Mouse (Mus musculus): Measurements from ENCODE around the gene Ptprj.
A peak's percentile ranks its signal among the peaks of the same experiment; 100 is the strongest.
"Not testable (repeated sequence)": the region's sequence is repeated elsewhere in the genome, so short reads cannot be mapped to it uniquely, and the experiment has no call there.

Gene Ptprj

GRCm38 (mm10) chr2:90476792-90477191 lies 103.7 kb downstream of the Ptprj start:
- no peak for DNase-seq

GRCm38 (mm10) chr2:90476319-90476718 lies 104.1 kb downstream of the Ptprj start:
- DNase-seq = no peak

GRCm38 (mm10) chr2:90474593-90475405 lies 105.6 kb downstream of the Ptprj start:
- peak; percentile 98 for DNase-seq

GRCm38 (mm10) chr2:90472701-90473100 lies 107.7 kb downstream of the Ptprj start:
- no peak for DNase-seq

GRCm38 (mm10) chr2:90470122-90470521 lies 110.3 kb downstream of the Ptprj start:
- DNase-seq = no peak

- no peak for DNase-seq
These were observed 114.0 kb downstream of the Ptprj start for GRCm38 (mm10) chr2:90466480-90466879.

GRCm38 (mm10) chr2:90463735-90464134 lies 116.7 kb downstream of the Ptprj start:
- no peak for DNase-seq

GRCm38 (mm10) chr2:90462252-90462651 lies 118.2 kb downstream of the Ptprj start:
- DNase-seq = no peak

GRCm38 (mm10) chr2:90457946-90458345 lies 122.5 kb downstream of the Ptprj start:
- DNase-seq = no peak

GRCm38 (mm10) chr2:90452380-90452779 lies 128.1 kb downstream of the Ptprj start:
- DNase-seq = no peak

GRCm38 (mm10) chr2:90448967-90449740 lies 131.3 kb downstream of the Ptprj start:
- DNase-seq = peak; percentile 62

GRCm38 (mm10) chr2:90443811-90444210 lies 136.6 kb downstream of the Ptprj start:
- no peak for DNase-seq

- peak; percentile 63 for DNase-seq
These were observed 138.6 kb downstream of the Ptprj start for GRCm38 (mm10) chr2:90441811-90442210.

GRCm38 (mm10) chr2:90440169-90440568 lies 140.3 kb downstream of the Ptprj start:
- DNase-seq = not testable (repeated sequence)

GRCm38 (mm10) chr2:90437453-90437852 lies 143.0 kb downstream of the Ptprj start:
- DNase-seq = not testable (repeated sequence)

GRCm38 (mm10) chr2:90429782-90430181 lies 150.7 kb downstream of the Ptprj start:
- DNase-seq = not testable (repeated sequence)

GRCm38 (mm10) chr2:90428988-90429717 lies 151.3 kb downstream of the Ptprj start:
- not testable (repeated sequence) for DNase-seq

GRCm38 (mm10) chr2:90424937-90425336 lies 155.5 kb downstream of the Ptprj start:
- DNase-seq = not testable (repeated sequence)

GRCm38 (mm10) chr2:90422282-90422681 lies 158.2 kb downstream of the Ptprj start:
- DNase-seq = not testable (repeated sequence)

GRCm38 (mm10) chr2:90414110-90414821 lies 166.2 kb downstream of the Ptprj start:
- DNase-seq = not testable (repeated sequence)

GRCm38 (mm10) chr2:90398633-90399107 lies 181.8 kb downstream of the Ptprj start, which contains the start of gene Olfr1274-ps:
Olfr1274-ps (plus strand) TSS chr2:90398683.
- not testable (repeated sequence) for DNase-seq
